Mouse (Mus musculus) liver (tissue): ENCODE results near the gene Ufsp2.

Source experiments
- DNase-seq: peaks from one replicate; pipeline ENCODE4 v3.0.0-alpha.2; 2020; ENCODE audit warnings: mixed read lengths

Ufsp2 gene

DNA sequence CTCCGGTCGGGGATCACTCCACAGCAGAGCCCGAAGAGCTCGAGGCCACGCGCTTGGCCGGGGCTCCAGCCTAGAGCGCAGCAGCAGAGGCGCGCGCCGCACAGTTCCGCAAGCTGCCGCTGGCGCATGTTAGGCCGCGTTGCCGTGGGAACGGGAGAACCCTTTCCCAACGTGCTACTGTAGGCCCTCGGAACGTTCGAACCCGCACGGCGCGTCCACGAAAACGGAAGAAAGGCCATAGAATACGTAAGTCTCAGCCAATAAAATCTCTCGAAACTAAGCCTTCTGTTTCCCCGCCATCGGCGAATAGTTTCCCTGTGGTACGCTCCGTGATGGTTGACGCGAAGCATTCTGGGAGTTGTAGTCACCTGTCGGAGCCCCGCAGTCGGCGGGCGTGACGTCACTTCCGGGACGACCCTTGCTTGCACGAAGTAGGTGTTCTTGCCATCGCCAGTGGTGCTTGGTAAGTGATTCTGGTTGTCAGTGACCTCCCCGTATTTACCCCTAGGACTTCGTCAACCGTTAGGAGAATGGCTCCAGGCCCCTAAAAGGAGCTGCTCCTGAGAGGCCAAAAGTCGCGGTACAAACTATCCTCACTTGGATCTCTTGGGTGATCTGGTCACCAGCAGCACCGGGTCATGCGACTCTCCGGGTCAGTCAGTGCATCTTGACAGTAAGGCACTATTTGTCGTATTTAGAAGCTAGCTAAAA, at the start of gene Ufsp2, which contains the start of gene 1700029J07Rik:
TSS of gene Ufsp2 (plus strand) at position 403 of the 711 bp plus-strand sequence.
TSS of gene 1700029J07Rik (minus strand) at position 127 of the 711 bp plus-strand sequence.
- peak; percentile 95 for DNase-seq

DNA sequence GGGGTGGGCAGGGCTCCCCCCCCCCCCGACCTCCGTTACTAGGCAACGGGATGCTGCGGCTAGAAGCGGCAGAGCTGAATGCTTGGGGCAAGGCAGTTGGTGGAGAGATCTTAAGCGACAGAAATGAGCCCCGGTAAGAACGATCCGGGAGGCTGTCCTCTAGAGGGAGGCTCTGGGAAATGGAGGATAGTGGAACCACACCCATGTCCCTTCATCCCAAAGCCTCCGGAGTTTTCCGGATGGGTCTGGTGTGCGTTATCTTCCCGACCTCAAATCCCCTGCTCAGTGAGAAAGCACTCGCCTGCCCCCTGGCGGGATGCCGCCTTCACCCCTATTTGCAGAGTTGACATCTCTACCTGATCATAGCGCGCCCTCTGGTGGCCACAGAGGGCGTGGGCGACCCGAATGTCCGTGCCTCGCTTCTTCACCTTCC, 40.7 kb upstream of the Ufsp2 start, which contains the start of gene Ccdc110:
TSS of gene Ccdc110 (plus strand) at position 38 of the 433 bp plus-strand sequence.
- DNase-seq: peak; percentile 91

- no peak for DNase-seq
Measured at GRCm38 (mm10) chr8:45936986-45937385, 38.3 kb upstream of the Ufsp2 start.

DNA sequence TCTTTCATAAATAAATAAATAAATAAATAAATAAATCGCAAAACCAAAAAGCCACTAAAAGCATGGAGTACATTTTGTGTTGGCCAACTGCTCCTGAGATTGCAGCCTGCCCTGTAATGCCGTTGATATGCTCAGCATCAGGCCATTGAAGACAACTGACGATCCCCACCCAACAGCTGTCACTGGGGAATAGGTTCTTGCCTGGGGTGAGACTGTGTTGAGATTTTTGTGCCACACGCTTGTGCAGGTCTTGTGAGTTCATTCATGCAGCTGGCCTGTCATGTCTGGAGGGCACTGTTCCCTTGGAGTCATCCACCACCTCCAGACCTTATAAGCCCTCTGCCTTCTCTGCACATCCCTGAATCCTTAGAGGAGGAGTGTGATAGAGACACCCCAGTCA, 29.0 kb upstream of the Ufsp2 start:
- DNase-seq: no peak

DNA sequence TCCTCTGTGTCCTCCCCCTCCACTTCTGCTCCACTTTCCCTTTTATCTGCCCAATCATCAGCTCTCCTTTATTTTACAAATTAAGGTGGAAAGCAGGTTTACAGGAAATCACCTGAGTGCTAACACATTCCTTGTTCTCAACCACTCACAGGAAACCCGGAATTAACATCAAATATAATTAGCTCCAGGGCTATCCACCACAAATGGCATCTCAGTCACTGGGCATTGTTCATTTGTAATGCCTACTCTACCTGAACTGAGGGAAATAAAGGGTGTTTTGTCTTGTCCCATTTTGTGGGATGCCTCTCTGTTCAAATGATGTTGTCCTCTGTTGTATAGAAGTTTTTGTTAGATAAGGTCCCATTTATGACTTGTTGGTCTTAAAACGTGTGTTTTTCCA, 24.7 kb upstream of the Ufsp2 start:
- DNase-seq: no peak

- DNase-seq: no peak
Measured at GRCm38 (mm10) chr8:45970894-45971293, 4.4 kb upstream of the Ufsp2 start.

GRCm38 (mm10) chr8:45973988-45974505, 1.3 kb upstream of the Ufsp2 start:
- DNase-seq: no peak

DNA sequence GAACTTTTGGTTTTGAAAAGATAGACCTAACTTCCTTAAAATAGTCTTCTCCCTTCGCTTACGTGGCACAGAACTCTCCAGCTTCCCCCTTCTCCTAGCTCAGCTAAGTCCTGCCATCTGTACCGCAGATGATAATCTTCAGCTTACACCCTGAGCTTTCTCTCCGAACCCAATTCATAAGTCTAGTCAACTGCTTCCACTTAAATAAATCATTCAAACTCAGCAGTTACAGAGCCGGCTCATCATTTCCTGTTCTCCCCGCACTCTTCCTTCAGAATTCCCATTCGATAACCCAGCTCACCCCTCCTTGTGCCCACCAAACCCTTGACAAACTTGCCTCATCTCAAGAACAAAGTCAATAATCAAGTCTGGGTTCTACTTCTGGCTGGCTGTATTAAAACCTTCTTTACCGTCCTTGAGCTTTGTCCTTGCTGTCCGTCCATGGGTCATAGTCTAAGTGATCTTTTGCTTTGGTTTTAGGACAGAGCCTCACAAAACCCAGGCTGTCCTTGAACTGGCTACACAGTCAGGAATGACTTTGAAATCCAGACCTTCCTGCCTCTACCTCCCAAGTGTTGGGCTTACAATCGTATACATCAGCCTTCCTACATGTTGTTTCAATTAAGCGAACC, 625 bp downstream of the Ufsp2 start:
- no peak for DNase-seq

DNA sequence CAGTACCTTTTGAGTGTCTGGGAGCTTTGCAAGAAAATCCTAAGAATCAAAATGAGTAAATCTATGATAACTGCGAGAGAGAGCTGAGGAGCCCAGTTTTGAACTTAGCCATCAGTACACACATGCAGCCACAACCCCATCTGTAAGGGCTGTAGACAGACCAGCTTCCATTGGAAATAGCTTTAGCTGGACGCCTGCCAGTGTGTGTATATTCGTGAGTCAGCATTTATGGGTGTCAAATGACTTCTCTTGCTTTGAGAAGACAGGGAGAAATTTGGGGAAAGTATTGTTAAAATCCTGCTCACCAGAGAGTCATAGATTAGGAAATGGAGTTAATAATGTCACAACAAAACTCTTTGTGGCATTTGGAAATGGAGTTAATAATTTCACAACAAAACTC, 11.3 kb downstream of the Ufsp2 start:
- no peak for DNase-seq

DNA sequence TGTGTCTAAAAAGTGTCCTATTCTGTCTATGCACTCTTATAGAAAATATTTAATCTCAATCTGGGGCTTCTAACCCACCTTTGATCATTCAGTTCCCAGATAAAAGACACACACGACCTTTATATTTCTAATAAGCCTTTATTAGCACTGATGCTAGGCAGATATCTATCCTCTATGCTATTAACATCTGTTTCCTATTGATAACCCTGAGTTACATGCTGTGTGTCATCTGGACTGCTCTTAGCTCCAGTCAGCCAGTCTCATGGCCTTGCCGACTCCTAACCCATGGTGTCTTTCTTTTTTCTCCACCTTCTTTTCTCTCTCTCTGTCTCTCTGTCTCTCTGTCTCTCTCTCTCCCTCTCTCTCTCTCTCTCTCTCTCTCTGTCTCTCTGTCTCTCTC, 12.9 kb downstream of the Ufsp2 start:
- DNase-seq: no peak

DNA sequence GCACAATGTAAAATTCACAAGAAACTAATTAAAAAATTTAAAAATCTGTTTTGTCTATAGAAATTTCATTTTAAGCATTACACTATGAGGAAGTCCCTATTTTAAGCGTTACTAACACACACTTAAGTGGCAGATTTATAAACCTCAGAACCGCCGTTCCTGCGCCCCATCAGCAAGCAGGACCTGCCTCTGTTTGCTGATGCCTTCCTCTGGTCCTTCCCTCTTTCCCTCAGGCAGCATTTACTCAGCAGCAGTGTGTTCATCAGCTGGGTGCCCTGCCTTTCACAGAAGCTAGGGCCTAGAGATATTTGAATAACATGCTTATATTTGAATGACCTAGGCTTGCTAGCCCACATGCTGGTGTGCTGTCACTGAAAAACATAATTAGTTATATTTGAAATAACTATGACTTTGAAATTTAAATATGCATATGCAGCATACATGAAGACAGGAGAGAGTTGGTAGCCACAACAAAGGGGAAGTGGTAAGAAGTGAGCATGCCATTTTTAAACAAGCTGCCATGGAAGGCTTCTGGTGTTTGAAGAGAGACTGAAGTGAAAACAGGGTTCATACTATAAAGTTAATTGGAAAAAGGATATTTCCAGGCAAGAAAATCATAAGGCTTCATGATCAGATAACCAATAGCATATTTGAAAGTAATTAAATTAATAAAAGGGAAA, 15.4 kb downstream of the Ufsp2 start:
- DNase-seq: no peak

- DNase-seq: no peak
Measured at GRCm38 (mm10) chr8:45994111-45994510, 18.8 kb downstream of the Ufsp2 start.

- DNase-seq: no peak
Measured at GRCm38 (mm10) chr8:45995576-45995975, 20.2 kb downstream of the Ufsp2 start.

- DNase-seq: no peak
Measured at GRCm38 (mm10) chr8:45998228-45998627, 22.9 kb downstream of the Ufsp2 start.

DNA sequence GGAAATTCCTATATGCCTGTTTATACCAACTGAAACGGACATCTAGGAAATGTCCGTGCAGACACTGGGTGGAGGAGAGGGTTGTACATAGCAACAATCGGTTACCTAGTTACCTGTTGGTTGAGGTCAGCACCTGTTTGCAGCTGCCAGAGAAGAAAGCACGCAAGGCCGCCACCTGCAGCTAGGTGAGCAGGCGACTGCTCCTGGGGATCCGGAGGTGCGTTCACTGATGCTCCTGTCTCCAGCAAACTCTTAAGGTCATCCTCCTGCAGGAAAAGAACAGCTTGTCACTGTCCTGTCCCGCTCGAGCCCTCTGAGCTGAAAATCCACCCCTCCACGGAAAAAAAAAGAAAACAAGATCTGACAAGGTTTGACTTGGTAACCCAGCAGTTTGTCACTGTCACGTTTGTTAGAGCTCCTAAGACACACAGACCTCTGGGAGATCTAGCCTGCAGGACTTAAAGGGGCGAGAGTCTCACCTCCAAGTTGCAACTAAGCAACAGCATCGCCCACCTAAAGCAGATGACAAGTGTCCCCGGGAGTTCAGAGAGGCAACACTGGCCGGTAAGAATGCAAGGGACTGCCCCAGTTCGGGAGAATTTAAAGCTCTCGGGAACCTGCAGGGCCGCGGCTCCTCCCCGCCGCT, 23.9 kb downstream of the Ufsp2 start, which contains the start of gene Lrp2bp:
TSS of gene Lrp2bp (plus strand) at position 166 of the 646 bp plus-strand sequence.
- DNase-seq: peak; percentile 27

GRCm38 (mm10) chr8:45999784-46000705, 24.7 kb downstream of the Ufsp2 start:
- DNase-seq: peak; percentile 100

DNA sequence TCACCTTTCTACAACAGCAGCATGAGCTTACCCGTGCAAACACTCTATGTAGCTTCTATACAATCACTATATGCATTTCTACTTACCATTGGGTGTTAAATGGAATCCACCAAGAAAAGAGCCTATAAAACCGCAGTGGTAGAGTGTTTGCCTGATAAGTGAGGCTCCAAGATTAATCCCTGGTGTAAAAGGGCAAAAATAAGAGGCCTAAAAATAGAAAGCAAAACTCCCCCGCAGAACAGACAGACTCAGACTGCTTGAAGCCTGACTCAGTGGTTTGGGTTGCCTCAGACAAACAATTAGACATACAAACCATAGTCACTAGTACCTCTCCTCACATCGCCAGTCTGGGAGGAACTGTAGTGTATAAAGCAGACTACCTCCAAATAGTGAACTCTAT, 30.3 kb downstream of the Ufsp2 start, which contains the start of gene Ankrd37:
TSS of gene Ankrd37 (minus strand) at position 112 of the 400 bp plus-strand sequence.
- DNase-seq: no peak

- no peak for DNase-seq
Measured at GRCm38 (mm10) chr8:46007050-46007672, 31.8 kb downstream of the Ufsp2 start.

DNA sequence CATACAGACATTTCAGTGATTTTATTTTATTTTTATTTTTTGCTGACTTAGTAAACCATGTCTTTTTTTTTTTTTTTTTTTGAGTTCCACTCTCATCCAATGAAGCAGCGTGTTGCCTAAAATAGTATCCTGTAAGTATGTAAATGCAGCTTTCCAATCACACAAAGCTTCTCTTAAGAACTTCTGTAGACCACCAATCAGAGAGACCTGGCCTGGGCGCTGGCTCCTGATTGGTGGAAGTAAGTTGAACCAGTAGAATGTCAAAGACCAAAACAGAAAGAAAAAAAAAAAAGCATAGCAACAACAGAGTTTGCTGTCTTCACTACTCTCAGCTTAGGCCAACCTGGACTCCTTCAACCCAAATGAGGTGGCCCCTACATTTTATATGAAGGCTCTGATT, 35.0 kb downstream of the Ufsp2 start:
- DNase-seq: no peak

- peak; percentile 9 for DNase-seq
Measured at GRCm38 (mm10) chr8:46010746-46011680, 35.7 kb downstream of the Ufsp2 start.
